Mouse (Mus musculus) small intestine, adult 2 months (tissue): Measurements from ENCODE around the gene Ptgfrn.

Experiments
- CTCF ChIP-seq: fragments of 200-500 bp; IDR thresholded peaks from 2 replicates; pipeline ENCODE4 v1.5.1; 2012; ENCODE audit warnings: low read depth, mild to moderate bottlenecking, control low read depth, inconsistent platforms, low read length, moderate library complexity, mixed read lengths; ENCODE audit not compliant: insufficient replicate concordance, insufficient read length; ENCODE audit errors: extremely low read depth
- POLR2A ChIP-seq: fragments of 200-500 bp; IDR thresholded peaks from 2 replicates; pipeline ENCODE4 v1.6.1; 2012; ENCODE audit warnings: low read depth, mild to moderate bottlenecking, control low read depth, inconsistent platforms, low read length, moderate library complexity

GRCm38 (mm10) chr3:101108848-101109247 lies 1.2 kb downstream of the Ptgfrn start:
- TF ChIP-seq POLR2A = no peak
- no peak for TF ChIP-seq CTCF
